Mouse (Mus musculus) layer of hippocampus, postnatal 25 days (tissue): Measurements from ENCODE around the gene Psenen. TPM values are rescaled to one million over a fixed set of nuclear protein-coding genes. Genes with fewer than 3 reads are reported as not detected.

ENCODE experiments used
- DNase-seq, 2 experiments: peaks; one replicate each; pipeline ENCODE4 v3.0.0; 2022; ENCODE audit warnings: mixed read lengths in 2 of 2, low spot score in 1 of 2; ENCODE audit errors: extremely low spot score in 1 of 2
- total RNA-seq, 2 experiments: library from RNA; stranded (reverse); gene quantifications; 2 replicates each; pipeline ENCODE4 v1.2.3; 2021

Gene Psenen
- total RNA-seq, 2 experiments from 2014 or later = 76.0 to 92.1 TPM

- peak; percentile 83 to 90 for DNase-seq
Observed at GRCm38 (mm10) chr7:30589435-30590301, 26.2 kb upstream of the Psenen start.

DNA sequence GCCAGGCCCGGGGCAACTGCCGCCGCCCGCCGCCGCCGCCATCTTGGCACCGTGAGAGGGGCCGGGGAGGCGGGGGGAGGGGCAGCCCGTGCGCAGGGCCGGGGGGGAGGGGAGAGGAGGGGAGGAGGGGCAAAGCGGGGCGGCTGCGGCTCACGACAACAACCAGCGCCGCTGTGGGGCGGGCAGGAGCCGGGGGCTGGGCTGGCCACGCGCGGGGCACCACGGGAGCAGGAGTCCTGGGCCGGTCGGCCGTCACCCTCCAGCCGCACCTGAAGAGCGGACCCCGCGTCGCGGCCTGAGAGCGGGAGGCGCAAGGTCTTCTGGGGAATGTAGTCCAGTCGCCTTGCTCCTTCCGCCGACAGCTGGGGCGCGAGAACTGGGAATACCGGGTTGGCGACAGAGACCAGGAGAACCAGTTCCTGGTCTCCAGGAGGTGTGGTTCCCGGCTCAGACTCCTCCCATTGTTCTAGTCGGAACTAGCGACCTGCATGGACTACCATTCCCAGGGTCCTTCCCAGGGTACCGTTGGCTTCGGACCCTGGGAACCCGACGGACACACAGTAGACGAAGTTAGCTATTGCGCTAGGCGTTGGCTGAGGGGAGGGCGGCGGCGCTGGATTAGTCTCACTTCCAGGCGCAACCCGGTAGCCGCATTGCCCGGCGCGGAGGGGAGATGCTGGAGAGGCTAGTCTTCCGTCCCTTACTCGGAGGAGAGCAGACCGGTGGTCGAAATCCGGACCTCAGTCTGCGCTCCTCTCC is 25.4 kb upstream of the Psenen start, which contains the start of gene Kmt2b:
TSS of gene Kmt2b (minus strand) at position 51 of the 759 bp plus-strand sequence.
- DNase-seq = peak; percentile 78 to 96

DNA sequence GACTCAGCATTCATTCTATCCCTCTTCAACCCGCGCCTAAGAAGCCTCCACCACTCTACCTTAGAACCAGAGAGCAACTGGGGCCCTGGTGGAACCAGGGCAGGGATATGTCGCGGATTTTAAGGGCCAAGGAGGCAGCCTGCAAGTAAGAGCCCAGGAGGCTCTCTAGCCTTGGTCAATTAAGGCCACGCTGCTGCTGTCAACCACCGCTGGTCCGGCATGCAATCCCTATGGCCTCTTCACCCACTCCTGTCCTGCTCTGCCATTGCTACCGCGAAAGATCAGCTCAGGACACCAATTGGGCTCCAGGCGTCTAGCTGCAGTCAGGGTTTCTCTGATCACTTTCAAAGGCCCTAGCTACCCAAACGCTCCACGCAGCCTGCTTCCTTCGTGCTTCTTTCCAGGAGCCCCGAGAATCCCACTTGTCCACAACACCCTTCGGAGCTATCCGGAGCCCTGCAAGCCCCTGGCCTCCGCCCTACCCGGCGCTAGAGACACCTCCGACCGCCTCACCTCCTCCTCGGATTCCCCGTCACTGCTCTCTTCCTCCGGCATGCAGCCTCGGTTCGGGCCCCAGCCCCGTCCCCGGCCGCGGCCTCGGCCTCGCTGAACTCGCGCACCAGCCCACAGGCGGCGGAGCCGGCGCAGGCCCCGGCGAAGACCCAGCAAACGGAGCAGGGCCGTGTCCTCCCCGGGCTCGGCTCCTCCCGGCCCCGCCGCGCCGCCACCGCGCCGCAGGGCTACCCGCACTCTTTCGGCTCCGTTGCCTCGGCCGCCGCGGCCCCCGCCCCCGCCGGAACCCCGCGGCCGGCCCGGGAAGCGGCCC is 24.6 kb upstream of the Psenen start:
- DNase-seq = peak; percentile 43 to 66

GRCm38 (mm10) chr7:30586455-30587020 is 23.1 kb upstream of the Psenen start:
- no peak for DNase-seq

- DNase-seq = no peak
Observed at GRCm38 (mm10) chr7:30585170-30585569, 21.7 kb upstream of the Psenen start.

DNA sequence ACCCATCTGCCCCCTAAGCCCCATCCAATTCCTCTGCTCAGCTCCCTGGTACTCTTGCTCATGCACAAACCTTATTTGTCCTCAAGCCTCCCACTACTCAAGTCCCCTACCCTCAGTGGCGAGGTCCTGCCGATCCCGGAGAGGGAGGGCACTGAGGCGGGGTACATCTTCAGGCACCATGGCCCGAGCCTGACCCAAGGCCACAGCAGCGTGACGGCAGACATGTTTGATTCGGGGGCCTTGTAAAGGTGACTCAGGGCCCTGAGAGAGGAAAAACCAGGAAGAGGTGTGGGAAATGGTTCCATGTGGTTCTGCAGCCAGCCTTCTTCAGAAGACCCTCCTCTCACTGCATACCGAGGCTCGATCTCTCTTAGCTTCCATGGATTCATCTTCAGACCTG is 20.9 kb upstream of the Psenen start:
- no peak for DNase-seq

DNA sequence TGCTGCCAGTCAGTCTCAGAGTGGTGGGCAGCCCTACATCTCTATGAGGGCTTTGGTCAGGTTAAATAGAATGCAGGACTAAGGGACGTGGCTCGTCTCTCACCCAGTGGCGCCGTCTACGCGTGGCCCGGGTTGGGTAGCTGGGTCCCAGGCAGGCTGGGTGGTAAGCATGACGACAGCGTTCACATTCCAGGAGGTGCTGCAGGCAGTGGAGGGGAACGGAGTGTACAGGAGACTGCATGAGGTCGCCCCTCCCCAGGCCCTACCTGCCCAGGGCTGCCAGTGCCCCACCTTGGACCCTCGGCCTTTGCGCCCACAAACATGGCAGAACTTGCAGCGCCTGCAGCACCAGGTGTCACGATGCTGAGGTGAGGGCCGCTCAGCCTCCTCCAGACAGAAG is 18.1 kb upstream of the Psenen start:
- DNase-seq = no peak

DNA sequence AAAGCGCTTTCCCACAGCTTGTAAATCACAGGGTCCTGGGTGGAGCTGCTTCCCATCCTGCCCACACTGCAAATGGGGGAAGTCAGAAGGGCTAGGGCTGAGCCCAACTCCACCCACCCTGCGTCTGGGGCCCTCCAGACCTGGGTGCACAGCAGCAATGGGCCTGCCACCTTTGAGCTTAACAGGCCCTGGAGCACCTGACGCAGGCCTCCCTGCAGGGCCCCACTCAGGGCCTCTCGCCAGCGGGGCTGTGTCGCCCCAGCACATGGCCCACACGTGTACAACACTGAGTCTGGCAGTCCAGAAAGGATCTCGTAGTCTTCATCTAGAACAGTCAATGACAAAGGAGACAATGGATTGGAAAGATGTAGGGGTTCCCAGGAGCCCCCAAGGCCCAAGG is 16.5 kb upstream of the Psenen start:
- DNase-seq = no peak

GRCm38 (mm10) chr7:30572969-30573368 is 9.5 kb upstream of the Psenen start:
- no peak for DNase-seq

DNA sequence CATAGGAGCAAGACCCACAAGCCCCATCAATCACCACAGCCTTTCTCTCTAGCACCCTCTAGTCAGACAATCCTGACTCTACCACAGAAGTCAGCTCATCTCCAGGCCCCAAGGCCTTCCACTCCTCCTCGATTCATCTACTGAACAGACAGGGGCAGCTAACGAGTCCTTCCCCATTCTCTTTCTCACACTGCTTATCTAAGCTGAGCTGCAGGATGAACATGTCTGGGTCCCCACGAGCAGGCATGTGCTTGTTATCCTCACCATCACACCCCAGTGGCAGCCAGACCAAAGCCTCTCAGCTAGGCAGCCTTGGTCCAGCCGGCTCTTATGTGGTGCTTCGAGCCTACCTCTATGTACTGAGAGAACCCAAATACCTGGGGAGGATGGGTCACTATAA is 9.0 kb upstream of the Psenen start:
- no peak for DNase-seq

GRCm38 (mm10) chr7:30567555-30567954 is 4.1 kb upstream of the Psenen start:
- DNase-seq = no peak

GRCm38 (mm10) chr7:30566033-30566432 is 2.6 kb upstream of the Psenen start:
- no peak for DNase-seq

DNA sequence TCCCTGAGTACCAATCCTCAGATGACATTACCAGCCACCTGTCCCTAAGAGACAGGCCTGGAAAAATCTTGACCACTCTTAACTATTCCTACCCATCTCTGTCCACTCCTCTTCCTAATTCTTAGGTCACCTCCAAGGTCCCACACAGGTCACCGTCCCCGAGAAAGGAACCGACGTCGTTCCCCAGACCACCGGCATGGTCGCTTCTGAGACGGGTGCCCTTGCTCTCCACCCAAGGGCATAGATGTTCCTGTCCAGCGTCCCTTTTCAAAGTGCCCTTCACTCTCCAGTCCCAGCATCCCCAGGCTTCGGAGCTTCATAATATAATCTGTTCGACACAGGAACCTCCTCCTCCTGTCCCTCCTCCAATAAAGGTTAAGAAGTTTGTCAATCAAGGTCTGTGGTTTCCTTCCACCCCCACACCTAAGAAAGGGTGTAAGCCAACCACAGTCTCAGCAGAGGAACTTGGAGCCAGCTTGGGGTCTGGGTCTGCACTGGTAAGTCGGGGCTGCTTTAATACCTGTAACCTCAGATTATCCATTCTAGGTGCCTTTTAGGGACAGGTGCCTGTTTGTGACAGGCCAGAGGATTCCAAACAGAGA is 1.6 kb upstream of the Psenen start, which contains the start of gene Igflr1:
TSS of gene Igflr1 (plus strand) at position 458 of the 602 bp plus-strand sequence.
- no peak for DNase-seq

GRCm38 (mm10) chr7:30563906-30564280 is 466 bp upstream of the Psenen start:
- no peak for DNase-seq

- no peak for DNase-seq
Observed at GRCm38 (mm10) chr7:30562526-30563116, 806 bp downstream of the Psenen start.

DNA sequence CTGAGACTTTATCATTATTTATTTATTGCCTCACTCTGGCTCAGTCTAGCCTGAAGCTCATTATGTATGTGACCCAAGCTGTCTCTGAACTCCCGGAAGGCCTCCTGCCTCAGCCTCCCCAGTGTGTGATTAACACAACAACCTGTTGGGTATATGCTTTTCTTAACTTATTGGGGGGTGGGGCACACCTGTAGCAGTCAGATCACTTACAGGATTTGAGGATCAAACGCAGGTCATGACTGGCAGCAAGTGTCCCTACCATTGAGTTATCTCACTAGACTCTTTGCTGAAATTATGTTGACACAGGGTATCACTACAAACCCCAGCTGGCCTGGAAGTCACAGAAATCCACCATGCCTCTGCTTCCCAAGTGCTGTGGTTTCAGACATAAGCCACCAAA is 3.1 kb downstream of the Psenen start:
- no peak for DNase-seq

- peak; percentile 80 to 84 for DNase-seq
Observed at GRCm38 (mm10) chr7:30559443-30559954, 3.9 kb downstream of the Psenen start, which contains the start of gene Lin37. TSS of gene Lin37 (minus strand) at chr7:30559838.

- no peak for DNase-seq
Observed at GRCm38 (mm10) chr7:30558656-30559442, 4.6 kb downstream of the Psenen start.
